Mouse (Mus musculus) midbrain, embryonic 14.5 days (tissue): ENCODE results near the gene Rgmb. TPM values are rescaled to one million over a fixed set of nuclear protein-coding genes. Genes with fewer than 3 reads are reported as not detected.

Experiments used
- ATAC-seq: fragments of 200-750 bp; cut with Nextera tagmentation; 2 replicates; pipeline ENCODE4 v1.8.0; 2017; ENCODE audit warnings: moderate number of reproducible peaks, moderate library complexity; ENCODE audit not compliant: low FRiP score, low TSS enrichment
- DNase-seq: peaks from one replicate; pipeline ENCODE4 v3.0.0-alpha.2; 2015
- H3K27ac ChIP-seq: fragments of 300-500 bp; sonication (generic); replicated peaks from 2 replicates; pipeline ENCODE4 v1.5.1; 2014; ENCODE audit warnings: mild to moderate bottlenecking, low read depth, low read length, moderate library complexity
- H3K27me3 ChIP-seq: fragments of 300-500 bp; sonication (generic); 2 replicates; pipeline ENCODE4 v1.6.1; 2014; ENCODE audit warnings: low read length, control low read depth, mixed read lengths; ENCODE audit not compliant: control insufficient read depth, insufficient read depth
- H3K36me3 ChIP-seq: fragments of 300-500 bp; sonication (generic); 2 replicates; pipeline ENCODE4 v1.6.1; 2014; ENCODE audit warnings: low read length, control low read depth; ENCODE audit not compliant: control insufficient read depth, insufficient read depth
- H3K4me1 ChIP-seq: fragments of 300-500 bp; sonication (generic); 2 replicates; pipeline ENCODE4 v1.6.1; 2014; ENCODE audit warnings: mild to moderate bottlenecking, antibody characterized with exemption, low read length, control low read depth; ENCODE audit not compliant: control insufficient read depth, insufficient read depth
- H3K4me2 ChIP-seq: fragments of 300-500 bp; sonication (generic); 2 replicates; pipeline ENCODE4 v1.6.1; 2014; ENCODE audit warnings: mild to moderate bottlenecking, low read length, moderate library complexity
- H3K4me3 ChIP-seq: fragments of 300-500 bp; sonication (generic); replicated peaks from 2 replicates; pipeline ENCODE4 v1.5.1; 2014; ENCODE audit warnings: low read depth, low read length
- H3K9ac ChIP-seq: fragments of 300-500 bp; sonication (generic); replicated peaks from 2 replicates; pipeline ENCODE4 v1.6.1; 2014; ENCODE audit warnings: mild to moderate bottlenecking, low read length, moderate library complexity
- H3K9me3 ChIP-seq: fragments of 300-500 bp; sonication (generic); 2 replicates; pipeline ENCODE4 v1.6.1; 2016; ENCODE audit warnings: low read length, control low read depth, mixed read lengths; ENCODE audit not compliant: control insufficient read depth
- WGBS: fragments of 180-500 bp; shearing (Covaris S2); extraction: QIAGEN DNeasy Blood & Tissue Kit; methylation state at CpG from one replicate; pipeline ENCODE4 v1.1.7; 2014; 5-methylcytosine and 5-hydroxymethylcytosine counted together
- polyA plus RNA-seq: library from polyadenylated mRNA; unstranded; fragments of >200 nt; fragmentation: Nextera tagmentation; extraction: Ambion mirVana; gene quantifications from 2 replicates; pipeline ENCODE4 v1.2.1, GENCODE M21; 2014

The Rgmb gene
- polyA plus RNA-seq, result 76.4 and 107 TPM in 2 replicates

DNA sequence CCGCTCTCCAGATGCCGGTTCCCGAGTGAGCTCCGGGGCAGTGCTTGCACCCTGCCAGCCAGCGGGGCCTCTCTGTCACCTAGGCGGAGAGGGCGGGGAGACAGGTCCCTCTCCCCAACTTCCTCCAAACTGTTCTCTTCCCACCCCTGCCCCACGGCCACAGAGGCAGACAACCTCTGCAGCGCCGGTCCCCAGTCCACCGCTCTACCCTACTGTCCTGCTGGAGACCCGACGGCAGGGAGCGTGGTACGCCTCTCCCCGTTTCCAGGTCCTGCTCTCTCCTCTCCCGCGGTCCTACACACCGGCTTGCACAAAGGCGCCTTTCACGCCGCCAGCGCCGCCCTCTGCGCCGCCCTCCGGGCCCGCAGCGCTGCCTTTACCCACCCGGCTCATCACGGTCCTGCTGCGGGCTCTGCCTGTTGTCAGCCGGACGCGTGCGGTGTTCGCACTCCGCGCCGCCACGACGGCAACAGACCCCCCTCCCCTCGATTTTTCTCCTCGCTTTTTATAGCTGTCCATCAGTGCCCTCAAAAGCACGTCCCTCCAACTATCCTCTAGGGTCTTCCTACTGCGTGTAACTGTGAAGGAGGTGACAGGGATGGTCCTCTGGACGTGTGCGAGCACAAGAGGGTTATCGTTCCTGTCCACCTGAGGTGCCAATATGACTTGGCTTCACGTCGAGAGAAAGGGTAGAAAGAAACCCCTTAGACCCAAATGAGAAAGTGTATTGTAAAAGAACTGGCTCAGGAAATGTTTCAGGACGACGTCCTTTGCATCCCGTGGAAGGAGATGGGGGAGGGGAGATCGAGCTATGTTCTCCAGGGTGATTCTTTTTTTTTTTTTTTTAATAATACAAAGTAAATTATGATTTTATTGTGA, at the start of gene Rgmb:
Gene Rgmb, minus strand, starts transcription at position 274 of the 879 bp plus-strand sequence.
- DNase-seq, result peak; percentile 79
- H3K27ac ChIP-seq, result peak within 1 kb of the TSS; percentile 95
- H3K36me3 ChIP-seq, result no peaks in the 10 kb centered on the region
- peak within 1 kb of the TSS; percentile 63 for H3K4me3 ChIP-seq
- H3K9ac ChIP-seq, result peak within 1 kb of the TSS; percentile 72
- no peaks in the 10 kb centered on the region for H3K27me3 ChIP-seq
- H3K4me2 ChIP-seq, result peak within 1 kb of the TSS; percentile 76
- ATAC-seq, result peak; percentile 34
- no peaks in the 10 kb centered on the region for H3K9me3 ChIP-seq
- peaks cover 12% of the 10 kb centered on the region; the same call in 1 of the 2 replicates for H3K4me1 ChIP-seq
- WGBS, result under 1% methylated on average over 54 of the region's 55 CpGs

DNA sequence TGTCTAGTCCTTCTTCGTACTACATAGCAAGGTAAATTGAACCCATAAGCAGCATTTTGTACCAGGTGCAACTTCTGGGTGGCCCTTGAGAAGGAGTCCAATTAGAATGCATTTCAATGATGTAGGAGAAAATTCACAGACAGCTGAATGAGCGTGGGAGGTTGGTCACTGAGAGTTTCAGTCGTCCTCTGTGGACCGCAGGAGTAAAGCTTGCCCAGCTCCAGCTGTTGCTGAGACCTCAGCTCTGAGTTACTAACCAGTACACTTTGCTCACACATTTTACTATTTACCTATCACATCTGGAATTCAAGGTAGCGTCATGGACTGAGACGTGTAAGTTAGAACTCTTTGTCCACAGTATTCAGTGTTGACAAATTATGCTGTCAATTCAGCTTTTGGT, 43.9 kb upstream of the Rgmb start:
- Histone ChIP-seq H3K4me3 (no peak overlapping the region), H3K9me3 (no peaks in the 10 kb centered on the region), H3K9ac (no peak overlapping the region), H3K27ac (no peak overlapping the region), H3K36me3 (no peaks in the 10 kb centered on the region), H3K4me2 (no peak overlapping the region), H3K27me3 (no peaks in the 10 kb centered on the region), H3K4me1 (no peaks in the 10 kb centered on the region)
- no peak for DNase-seq
- ATAC-seq, result no peak
- 81% methylated on average over 6 of the region's 6 CpGs for WGBS

DNA sequence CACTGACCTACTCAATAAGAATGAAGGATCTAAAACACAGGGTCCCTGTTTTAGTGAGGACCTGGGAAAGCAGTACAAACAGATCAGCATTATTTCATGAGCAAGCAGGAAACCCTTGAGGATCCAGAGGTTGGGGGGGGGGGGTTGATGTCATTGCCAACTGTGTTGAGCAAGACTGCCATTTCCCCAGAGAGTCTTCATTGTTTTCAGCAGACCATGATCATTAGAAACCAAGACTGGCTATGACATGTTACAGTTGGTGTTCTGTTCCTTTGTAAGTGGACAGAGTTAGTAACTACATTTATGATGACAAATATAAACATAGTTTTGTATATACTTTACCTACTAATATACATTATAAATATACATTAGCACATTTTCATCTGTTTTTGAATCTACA, 41.3 kb upstream of the Rgmb start:
- H3K4me3 ChIP-seq, result no peak overlapping the region
- no peaks in the 10 kb centered on the region for H3K27me3 ChIP-seq
- H3K9me3 ChIP-seq, result no peaks in the 10 kb centered on the region
- no peak overlapping the region for H3K27ac ChIP-seq
- H3K4me1 ChIP-seq, result no peaks in the 10 kb centered on the region
- no peak overlapping the region for H3K9ac ChIP-seq
- ATAC-seq (no peak), DNase-seq (no peak)
- no peaks in the 10 kb centered on the region for H3K36me3 ChIP-seq
- no peak overlapping the region for H3K4me2 ChIP-seq

DNA sequence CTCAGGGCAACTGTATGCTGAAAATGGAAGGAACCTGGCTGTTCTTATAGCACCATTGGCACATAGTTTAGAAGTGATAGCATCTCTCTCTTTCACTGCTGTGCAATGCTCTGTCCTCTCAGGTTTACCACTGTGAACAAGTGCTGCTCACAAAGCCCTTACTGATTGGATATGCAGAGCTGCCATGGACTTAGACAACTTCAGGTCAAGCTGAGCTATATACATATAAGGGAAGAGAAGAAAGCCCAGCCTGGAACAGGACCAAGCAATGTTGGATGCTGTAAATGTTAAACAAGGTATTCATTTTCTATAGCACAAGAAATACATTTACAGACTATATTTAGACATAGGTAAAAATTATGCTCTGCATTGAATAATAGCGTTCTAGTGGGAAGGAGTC, 34.4 kb upstream of the Rgmb start:
- ATAC-seq (no peak), DNase-seq (no peak)
- Histone ChIP-seq H3K4me3 (no peak overlapping the region), H3K4me2 (no peak overlapping the region), H3K27me3 (no peaks in the 10 kb centered on the region), H3K36me3 (no peaks in the 10 kb centered on the region), H3K9ac (no peak overlapping the region), H3K9me3 (no peaks in the 10 kb centered on the region), H3K27ac (no peak overlapping the region), H3K4me1 (no peaks in the 10 kb centered on the region)
- WGBS, result 95% methylated on average over 1 of the region's 1 CpGs

DNA sequence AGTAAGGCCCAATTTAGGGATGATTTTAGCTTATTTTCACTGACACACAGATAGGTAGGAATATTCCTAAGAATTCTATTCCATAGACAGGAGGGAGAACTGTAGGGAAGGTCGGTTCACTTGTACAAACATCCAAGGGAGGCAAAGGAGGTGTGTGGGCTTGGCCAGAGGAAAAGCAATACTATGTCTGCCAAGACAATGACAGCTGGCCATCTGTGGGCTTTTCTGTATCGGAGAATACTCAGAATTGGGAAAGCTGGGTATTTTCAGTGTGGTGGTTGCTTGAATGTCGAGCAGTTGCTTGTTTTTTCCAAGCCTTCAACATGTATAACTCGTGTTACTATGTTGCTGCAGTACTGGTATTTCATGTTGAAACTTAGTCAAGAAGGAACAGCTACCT, 31.5 kb upstream of the Rgmb start:
- H3K9me3 ChIP-seq, result no peaks in the 10 kb centered on the region
- H3K27me3 ChIP-seq, result no peaks in the 10 kb centered on the region
- no peaks in the 10 kb centered on the region for H3K4me1 ChIP-seq
- no peak overlapping the region for H3K4me3 ChIP-seq
- DNase-seq (no peak), ATAC-seq (no peak)
- H3K27ac ChIP-seq, result no peak overlapping the region
- H3K4me2 ChIP-seq, result no peak overlapping the region
- H3K36me3 ChIP-seq, result no peaks in the 10 kb centered on the region
- H3K9ac ChIP-seq, result no peak overlapping the region
- 85% methylated on average over 4 of the region's 4 CpGs for WGBS

DNA sequence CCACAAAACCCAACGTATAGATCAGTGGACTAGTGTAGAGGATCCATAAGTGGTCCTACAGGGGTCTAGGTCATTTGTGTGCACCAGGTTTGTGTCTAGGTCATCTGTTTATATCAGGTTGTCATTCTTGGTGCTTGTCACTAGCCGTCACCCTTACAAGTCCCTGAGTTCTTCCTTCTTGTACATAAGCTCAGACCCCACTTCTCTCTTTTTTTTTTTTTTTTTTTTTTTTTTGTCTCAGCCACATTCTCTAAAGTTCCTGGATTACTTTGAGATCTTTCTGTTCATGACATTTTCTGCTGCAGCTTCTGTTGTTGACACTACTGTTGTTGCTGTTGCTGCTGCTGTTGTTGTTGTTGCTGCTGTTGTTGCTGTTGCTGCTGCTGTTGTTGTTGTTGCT, 22.3 kb upstream of the Rgmb start:
- no peaks in the 10 kb centered on the region for H3K9me3 ChIP-seq
- no peak overlapping the region for H3K4me2 ChIP-seq
- H3K4me1 ChIP-seq, result no peaks in the 10 kb centered on the region
- DNase-seq, result no peak
- no peak overlapping the region for H3K9ac ChIP-seq
- WGBS, result 80% methylated on average over 2 of the region's 2 CpGs
- ATAC-seq, result no peak
- H3K36me3 ChIP-seq, result no peaks in the 10 kb centered on the region
- no peak overlapping the region for H3K27ac ChIP-seq
- H3K27me3 ChIP-seq, result no peaks in the 10 kb centered on the region
- H3K4me3 ChIP-seq, result no peak overlapping the region

DNA sequence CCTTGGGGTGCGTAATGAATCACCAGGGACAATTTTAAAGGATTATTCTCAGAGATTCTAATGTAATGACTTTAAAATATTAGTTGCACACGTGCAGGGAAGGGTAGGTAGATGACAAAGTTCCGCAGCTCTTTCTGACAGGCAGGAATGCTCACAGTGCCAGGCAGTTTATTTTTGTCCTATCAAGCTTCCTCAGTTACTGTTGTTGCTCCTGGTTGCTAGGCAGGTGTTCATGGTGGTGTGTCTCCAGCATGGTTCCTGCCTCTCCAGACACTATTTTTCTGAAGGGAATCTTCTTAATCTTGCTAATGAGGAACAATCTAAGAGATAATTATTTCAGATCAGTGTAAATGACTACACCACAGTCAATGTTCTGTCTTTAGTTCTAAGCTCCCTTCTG, 19.7 kb upstream of the Rgmb start:
- no peak for DNase-seq
- Histone ChIP-seq H3K27me3 (no peaks in the 10 kb centered on the region), H3K27ac (no peak overlapping the region), H3K36me3 (no peaks in the 10 kb centered on the region), H3K9ac (no peak overlapping the region), H3K4me2 (no peak overlapping the region), H3K9me3 (no peaks in the 10 kb centered on the region), H3K4me3 (no peak overlapping the region), H3K4me1 (no peaks in the 10 kb centered on the region)
- ATAC-seq, result no peak
- 83% methylated on average over 3 of the region's 3 CpGs for WGBS

DNA sequence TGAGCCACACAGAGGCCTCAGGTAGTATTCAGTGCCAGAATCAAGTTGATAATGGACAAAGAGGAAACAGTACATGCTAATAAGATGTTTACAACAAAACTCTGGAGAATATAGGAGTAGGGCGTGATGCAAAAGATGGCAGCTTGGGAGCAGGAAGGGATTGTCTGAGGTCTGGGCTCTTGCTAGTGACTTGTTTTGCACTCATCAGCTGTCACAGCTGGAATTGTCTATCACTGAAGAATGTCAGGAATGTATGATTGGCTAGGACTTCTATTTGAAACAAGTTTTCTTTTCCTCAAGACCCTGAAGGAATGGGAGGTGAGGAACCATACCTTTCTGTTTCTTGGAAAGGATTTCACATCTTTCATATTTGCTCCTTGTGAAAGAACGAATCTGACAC, 10.6 kb upstream of the Rgmb start:
- Histone ChIP-seq H3K4me3 (no peak overlapping the region), H3K27me3 (no peaks in the 10 kb centered on the region), H3K4me2 (no peak overlapping the region), H3K36me3 (no peaks in the 10 kb centered on the region), H3K9ac (no peak overlapping the region), H3K9me3 (no peaks in the 10 kb centered on the region), H3K4me1 (no peaks in the 10 kb centered on the region), H3K27ac (no peak overlapping the region)
- 90% methylated on average over 2 of the region's 2 CpGs for WGBS
- no peak for DNase-seq
- no peak for ATAC-seq

DNA sequence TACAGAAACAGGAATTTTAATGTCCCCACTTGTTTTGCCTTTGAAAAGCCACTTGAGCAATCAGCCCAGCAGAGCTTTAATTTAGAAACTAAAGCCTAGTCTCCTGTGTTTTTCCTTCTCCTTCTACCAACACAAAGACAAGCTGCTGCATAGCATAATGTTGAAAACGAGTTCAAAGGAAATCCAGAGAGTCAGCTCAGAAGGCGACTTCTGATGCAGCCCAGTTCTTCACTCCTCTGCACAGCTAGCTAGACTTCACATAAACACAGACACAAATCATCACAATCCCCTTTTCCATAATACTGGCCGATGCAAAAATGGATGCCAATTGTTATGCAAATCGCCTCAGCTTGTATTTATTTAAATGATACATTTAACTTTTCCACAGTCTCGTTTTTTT, 1.6 kb upstream of the Rgmb start:
- no peak overlapping the region for H3K4me3 ChIP-seq
- no peak overlapping the region for H3K9ac ChIP-seq
- no peak overlapping the region for H3K27ac ChIP-seq
- H3K4me1 ChIP-seq, result peaks cover 8% of the 10 kb centered on the region; the same call in 1 of the 2 replicates
- ATAC-seq, result no peak
- WGBS, result 7% methylated on average over 5 of the region's 5 CpGs
- no peaks in the 10 kb centered on the region for H3K9me3 ChIP-seq
- no peaks in the 10 kb centered on the region for H3K27me3 ChIP-seq
- H3K36me3 ChIP-seq, result no peaks in the 10 kb centered on the region
- DNase-seq, result peak; percentile 35
- H3K4me2 ChIP-seq, result 0 out of 2 replicates have a peak overlapping the region, but pooled peaks have one; percentile 19
